Mouse (Mus musculus) activated CD4-positive, CD25-positive, alpha-beta regulatory T cell, adult 4 months (primary cell): Measurements from ENCODE around the gene Gadd45gip1. TPM values are rescaled to one million over a fixed set of nuclear protein-coding genes. Genes with fewer than 3 reads are reported as not detected.
A peak's percentile ranks its signal among the peaks of the same experiment; 100 is the strongest.

Experiments used
- ATAC-seq: one replicate; pipeline ENCODE4 v1.8.0; 2017
- polyA plus RNA-seq, 2 experiments: library from polyadenylated mRNA; unstranded; fragments of 100-300 nt; shearing (Covaris generic); gene quantifications; one replicate each; pipeline ENCODE4 v1.2.1; 2017

Gadd45gip1 gene
- polyA plus RNA-seq, 2 experiments from 2014 or later = 18.5 to 21.5 TPM

DNA sequence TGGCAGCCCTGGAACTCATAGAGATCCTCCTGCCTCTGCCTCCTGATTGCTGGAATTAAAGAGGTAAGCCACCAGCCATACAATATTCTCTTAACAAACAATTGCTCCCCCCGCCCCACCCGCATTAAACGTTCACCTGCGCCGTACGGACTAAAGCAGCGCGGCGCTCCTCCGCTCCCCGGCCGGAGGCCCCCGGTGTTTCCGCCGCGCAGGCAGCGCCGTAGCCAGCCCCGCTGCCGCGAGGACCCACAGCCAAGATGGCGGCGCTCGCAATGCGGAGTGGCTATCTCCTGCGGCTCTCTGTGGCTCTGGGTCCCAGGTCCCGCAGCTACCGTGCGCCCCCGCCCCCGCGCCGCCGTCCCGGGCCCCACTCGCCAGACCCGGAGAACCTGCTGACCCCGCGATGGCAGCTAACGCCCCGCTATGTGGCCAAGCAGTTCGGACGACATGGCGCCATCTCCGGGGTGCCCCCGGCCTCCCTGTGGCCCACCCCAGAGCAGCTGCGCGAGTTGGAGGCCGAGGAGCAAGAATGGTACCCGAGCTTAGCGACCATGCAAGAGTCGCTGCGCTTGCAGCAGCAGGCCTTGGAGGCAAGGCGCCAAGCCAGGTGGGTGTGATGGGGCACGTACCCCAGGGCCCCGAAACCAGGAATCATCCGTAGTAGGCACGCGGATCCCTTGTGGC, 854 bp downstream of the Gadd45gip1 start:
- peak; percentile 59 for ATAC-seq

DNA sequence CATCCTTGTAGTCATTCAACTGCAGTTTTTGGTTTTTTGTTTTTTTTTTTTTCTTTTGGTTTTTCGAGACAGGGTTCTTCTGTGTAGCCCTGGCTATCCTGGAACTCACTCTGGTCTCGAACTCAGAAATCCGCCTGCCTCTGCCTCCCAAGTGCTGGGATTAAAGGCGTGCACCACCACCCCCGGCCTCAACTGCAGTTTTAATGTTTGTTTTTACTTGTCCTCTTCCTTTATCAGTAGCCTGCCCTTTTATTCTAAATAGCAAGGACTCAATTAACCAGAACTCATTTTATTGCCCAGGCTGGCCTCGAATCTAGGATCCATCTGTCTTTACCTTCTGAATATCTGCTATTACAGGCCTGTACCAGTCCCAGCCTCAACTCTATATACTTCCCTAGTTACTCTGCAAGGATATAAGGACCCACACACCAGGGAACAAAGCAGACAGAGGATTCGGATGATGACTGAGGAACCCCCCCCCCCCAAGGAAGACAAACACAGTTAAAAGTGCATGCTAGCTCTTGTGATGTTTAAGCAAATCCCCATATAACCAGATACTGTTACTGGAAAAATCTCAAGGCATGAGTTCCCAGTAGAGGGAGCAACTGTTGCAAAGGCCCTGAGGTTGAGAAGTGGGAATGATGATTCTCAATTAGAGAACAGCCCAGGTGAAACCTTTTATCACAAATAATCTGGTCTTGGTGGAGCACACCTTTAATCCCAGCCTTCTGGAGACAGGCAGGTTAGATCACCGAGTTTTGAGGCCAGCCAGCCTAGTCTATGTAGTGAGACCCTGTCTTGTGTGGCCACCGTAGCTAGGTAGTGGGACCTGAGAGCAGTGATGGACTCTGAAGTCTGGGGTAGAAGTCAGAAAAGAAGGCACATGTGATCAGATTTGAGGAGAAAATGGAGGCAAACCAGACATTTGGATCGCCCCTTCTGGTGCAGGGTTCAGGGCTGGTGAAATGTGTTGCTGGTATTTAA, 1.7 kb downstream of the Gadd45gip1 start:
- no peak for ATAC-seq

DNA sequence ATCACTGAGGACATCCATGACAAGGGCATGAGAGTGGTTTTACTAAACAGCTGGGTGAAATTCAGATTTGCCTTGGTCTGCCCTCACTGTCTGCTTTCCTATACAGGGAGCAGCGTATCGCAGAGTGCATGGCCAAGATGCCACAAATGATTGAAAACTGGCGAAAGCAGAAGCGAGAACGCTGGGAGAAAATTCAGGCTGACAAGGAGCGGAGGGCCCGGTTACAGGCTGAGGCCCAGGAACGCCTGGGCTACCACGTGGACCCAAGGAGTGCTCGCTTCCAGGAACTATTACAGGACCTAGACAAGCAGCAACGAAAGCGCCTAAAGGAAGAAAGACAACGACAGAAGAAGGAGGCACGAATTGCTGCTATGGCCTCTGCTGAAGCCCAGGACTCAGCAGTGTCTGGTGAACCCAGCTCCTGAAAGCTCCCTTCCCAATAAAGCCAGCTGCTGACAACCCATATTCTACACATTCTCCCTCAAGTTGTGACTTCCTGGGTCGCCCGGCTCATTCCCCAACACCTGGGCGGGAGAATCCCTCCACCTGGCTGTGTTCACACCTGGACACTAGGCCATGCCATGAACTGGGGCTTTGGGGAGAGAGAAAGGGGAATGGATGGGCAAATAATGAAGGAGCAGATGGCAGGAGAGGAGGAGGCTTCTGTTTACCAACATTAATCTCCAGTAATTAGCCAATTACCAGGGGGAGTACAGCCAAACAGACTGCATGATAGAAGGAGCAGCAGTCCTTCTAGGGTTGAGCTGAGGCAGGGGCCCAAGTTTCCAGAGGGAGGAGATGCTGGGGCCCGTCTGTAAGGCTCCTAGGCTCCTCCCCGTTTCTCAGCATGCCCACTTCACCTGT, 2.9 kb downstream of the Gadd45gip1 start:
- ATAC-seq = no peak

DNA sequence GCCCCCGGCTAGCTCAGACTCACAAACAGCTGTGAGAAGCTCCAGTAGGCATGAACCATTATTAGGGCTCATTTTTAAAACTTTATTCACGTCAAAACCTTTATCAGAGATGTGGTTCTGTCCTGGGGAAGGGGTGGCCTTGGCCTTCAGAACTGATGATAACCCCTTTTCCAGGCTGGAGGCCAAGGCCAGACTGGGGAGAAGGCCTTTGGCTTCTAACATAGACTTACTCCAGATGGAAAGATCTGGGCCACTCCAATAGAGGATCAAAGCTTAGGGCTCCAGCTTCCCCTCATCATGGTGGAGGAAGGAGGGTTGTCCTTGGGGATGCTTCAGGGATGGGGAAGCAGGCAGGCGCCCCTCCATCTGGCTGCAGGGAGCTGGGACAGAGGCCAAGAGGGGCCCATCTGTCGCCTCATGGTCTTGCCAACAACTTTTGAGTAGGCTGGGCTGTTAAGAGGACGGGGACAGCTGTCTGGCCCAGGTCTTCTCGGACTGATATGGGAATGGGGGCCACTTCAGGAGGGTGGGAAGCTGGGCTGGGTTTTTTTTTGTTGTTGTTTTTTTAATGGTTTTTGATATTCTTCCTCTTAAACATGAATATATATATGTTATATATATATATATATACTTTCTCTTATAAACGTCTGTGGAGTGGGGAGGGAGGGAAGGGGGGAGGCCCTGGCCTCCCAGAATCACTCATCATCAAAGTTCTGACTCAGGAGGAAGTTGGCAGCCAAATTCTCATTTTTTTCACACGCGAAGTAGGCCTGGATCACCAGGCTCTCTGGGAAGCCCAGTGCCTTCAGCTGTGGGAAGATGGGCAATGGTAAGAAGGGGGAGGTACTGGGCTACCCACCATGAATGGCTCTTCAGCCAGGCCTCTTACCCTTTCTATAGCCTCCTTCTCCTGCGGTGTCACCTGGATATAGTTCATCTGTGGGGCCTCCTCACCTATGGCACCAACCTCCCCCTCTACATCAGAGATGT, 3.8 kb downstream of the Gadd45gip1 start:
- no peak for ATAC-seq

DNA sequence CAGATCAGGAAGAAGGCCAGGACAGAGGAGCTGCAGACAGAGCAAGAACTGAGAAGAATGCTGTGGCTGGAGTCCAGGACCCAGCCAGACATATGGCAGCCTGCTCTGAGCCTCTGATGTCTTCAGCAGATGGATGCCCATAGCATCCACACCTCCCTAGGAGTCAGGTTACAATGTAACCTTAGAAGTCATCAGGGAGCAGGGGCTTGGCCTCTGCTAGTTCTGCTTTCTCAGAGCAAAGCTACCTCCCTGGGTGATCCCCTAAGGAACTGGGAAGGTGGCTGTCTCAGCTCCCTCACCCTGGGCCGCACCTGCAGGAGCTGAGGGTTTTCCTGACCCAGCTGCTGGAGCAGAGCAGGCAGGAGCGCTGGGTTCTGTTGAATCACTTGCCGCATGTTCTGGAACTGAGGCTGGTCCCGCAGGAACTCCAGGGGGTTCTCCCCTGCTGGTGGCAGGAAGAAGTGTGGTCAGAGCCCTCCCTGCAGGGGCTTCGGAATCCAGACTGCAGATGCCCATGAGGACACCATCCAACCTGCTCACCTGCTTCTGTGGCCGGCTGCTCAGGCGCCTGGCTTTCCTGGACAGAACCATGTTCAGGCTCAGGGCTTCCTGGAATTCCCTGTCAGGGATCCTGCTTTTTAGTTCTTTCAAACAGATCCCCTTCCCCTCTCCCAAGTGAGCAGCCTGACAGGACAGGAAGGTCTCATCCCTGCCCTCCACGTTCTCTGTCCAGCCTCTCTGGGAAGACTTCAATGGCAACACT, 6.0 kb downstream of the Gadd45gip1 start:
- no peak for ATAC-seq

DNA sequence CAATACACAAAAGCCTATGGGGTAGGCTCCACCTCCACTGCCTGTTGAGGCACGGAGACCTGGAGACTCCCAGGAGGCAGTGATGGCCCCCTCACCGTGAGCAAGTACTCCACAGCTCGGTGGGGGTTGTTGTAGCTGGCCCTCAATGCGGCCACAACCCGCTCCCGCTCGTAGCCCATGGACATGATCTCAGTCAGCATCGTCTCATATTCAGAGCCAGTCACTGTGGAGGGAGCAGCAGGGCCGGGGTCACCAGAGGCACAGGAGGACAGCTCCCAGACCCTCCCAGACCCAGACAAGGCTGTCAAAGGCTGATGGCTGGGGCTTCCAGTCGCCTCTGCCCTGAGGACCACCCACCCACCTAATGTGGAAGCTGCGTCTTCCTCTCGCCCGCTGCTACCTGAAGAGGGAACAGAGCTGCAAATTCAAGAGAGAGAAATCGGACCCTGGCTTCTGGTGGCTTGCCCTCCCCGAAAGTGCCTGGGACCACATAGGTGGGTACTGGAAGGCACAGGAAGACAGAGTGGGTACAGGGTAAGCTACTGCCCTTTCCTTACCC, 6.7 kb downstream of the Gadd45gip1 start:
- ATAC-seq = no peak

DNA sequence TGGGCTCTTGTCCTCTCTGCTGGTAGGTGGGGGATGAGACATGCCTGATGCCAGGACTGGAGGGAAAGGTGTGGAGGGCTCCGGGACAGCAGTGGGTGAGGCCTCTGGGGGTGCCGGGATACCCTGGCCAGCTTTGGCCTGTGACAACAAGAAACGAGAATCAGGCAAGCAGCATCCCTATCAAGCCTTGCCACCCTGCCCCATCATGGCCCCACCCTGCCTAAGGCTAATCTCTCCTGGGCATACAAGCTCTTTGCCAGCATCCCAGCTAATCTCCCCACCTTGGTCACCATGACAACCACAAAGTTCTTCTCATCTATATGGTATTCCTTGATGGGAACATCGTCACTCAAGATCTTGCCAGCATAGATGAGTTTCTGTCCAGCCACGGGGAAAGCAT, 7.2 kb downstream of the Gadd45gip1 start:
- no peak for ATAC-seq

DNA sequence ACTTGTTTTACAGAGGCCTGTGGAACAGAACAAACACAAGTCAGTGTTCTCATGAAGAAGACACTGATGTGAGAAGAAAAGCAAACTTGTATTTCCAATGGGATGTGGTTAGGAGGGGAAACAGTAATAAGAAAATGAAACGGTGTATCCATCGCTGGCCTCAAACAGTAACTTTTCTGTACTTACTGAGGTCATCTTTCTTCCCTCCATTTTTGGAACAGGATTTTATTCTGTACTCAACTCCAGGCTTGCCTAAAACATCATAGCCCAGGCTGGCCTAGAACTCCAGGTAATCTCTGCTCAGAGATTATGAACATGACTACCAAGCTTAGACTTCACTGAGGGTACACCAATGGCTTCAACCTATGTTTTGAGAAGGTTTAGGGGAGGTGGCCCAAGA, 8.1 kb downstream of the Gadd45gip1 start:
- no peak for ATAC-seq

DNA sequence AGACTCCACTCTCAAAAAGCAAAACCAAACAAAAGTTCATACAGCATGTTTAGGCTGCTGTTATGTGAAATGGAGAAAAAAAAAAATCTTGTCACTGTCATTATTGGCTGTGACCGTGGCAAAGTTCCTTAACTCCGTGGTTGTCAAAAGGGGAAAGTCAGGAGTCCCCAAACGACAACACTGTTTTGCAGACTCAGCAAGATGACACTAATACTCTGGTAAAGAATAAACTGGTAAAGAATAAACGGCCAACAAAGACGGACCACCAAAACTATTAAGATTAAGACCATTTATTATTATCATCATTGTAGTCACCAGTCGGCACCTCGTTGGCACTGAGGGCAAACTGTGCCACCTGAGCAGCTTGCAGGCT, 8.5 kb downstream of the Gadd45gip1 start:
- ATAC-seq = no peak

DNA sequence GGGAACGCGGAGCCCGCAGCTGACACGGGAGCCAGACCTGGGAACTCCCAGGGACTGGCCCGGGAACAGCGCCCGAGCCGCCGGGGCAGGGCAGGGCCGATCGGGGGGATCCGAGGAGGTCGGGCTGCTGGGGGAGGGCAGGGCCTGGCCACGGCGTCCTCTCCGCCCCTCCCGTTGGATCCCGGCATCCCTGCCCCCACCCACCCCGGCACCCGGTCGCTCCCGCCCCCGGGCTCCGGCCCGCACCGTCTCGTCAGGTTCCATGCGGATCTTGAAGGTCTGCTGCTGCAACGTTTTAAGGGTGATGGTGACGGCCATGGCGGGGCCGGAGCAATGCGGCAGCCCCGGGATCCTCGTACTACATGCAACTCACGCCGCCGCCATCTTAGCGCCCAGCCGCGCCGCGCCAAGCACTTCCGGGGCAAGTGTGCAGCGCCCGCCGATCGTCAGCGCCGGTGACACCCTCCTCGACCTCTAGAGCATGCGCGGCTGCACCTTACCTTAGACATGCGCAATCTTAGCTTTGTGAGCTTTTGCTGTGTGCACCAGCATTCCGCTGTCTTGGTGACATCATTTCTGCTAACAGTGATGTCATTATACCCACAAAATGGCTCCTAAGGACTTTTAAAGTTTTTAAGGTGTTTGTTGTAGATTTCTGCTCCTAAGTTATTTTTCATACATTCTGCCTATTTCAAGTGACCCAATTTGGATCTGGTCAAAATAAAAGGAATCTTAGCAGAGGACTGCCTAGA, 9.1 kb downstream of the Gadd45gip1 start, which contains the start of gene Rad23a:
Gene Rad23a, minus strand, starts transcription at position 418 of the 752 bp plus-strand sequence.
- ATAC-seq = peak; percentile 97

DNA sequence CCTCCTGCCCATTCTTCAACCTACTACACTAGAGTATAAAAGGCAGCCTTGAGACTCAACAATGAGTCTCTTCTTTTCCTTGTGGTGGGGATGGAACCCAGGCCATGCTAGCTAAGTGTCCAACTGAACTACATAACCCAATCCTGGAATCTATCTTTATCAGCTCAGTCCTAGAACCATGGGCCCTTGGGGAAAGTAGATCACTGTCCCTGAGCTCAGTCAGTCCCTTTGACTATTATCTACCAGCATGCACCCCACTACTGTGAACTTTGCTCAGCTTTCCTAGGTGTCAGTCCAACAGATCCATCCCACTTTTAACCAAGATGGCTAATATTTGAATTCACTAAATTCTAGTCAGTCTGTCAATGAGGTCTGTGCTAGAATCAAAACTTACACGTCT, 10.2 kb downstream of the Gadd45gip1 start:
- ATAC-seq = no peak

DNA sequence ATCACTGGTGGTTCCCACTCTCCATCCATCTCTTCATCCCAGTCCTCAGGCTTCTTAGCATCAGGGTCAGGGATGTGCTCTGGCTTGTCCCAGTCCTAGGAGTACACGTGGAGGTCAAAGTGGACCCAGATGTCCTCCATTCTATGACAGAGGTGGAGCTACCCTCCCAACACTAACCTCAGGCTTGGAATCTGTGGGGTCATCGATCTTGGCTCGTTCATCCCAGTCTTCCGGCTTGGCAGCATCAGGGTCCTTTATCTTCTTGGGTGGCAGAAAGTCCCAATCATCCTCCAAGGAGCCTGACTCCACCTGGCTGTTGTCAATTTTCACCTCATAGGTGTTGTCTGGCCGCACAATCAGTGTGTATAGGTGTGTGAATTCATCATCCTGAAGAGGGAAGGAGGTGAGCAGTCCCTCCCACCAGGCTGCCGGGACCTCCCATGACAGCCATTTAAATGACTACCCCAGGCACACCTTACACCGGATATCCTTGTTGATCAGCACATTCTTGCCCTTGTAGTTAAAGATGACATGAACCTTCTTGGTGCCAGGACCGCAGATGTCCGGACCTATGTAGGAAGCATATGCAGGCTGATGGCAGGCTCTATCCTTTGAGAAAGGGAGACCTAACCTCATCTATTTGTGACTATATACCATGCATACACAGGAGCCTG, 13.2 kb downstream of the Gadd45gip1 start:
- no peak for ATAC-seq

DNA sequence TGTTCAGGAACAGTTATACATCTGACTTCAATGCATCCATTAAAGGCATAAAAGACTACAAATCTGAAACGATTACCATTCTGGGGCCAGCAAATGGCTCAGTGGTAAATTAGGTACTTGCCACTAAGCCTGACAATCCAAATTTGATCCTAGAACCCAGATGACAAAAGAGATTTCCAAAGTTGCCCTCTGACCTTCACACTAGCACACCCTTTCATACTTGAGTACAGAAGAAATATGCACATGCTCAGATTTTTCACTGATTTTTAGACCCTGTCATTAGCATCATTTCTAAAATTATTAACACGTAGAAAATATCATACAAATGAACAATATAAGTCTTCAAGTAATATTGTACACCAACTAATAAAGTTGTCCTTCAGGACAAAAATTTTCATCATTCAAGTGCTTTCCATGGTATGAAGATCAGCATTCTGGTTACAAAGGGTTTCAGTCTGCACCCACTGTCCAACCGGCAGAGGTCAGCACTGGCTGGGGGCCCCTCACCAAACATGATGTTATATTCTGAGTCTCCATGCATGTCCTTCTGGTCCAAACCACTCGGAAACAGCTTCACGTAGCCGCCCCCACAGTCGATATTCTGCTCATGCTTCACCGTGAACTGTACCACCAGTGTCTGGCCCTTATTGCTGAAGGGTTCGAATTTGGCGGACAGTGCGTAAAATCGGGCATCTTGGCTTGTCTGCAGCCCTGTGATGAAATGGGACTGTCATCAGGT, 14.2 kb downstream of the Gadd45gip1 start:
- no peak for ATAC-seq

DNA sequence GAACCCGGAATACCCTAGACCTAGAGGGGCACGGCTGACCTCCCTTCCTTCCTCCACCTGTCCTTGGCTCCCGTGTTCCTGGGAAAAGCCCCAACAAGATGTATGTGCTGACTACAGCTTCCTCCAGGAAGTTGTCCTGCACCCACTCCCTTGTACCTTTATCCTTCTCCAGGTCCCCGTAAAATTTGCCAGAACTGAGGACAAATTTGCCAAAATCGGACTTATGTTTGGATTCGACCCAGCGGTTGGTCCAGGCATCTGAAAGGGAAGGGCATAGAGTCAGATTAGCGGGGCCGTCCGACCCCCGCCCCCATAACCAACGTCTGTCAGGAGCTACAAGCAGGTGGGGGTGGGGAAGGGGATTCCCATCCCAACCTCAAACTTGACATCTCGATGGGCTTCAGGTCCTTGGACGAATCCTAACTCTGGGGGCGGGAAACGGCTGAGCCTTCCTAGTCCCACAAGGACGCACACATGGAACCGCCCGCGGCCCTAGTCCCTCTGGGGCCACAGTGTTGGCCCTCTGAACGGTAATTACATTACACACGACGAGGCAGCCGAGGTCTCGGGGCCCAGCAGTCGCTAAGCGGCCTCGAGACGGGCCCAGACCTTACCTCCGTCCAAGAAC, 14.9 kb downstream of the Gadd45gip1 start:
- ATAC-seq = peak; percentile 6

DNA sequence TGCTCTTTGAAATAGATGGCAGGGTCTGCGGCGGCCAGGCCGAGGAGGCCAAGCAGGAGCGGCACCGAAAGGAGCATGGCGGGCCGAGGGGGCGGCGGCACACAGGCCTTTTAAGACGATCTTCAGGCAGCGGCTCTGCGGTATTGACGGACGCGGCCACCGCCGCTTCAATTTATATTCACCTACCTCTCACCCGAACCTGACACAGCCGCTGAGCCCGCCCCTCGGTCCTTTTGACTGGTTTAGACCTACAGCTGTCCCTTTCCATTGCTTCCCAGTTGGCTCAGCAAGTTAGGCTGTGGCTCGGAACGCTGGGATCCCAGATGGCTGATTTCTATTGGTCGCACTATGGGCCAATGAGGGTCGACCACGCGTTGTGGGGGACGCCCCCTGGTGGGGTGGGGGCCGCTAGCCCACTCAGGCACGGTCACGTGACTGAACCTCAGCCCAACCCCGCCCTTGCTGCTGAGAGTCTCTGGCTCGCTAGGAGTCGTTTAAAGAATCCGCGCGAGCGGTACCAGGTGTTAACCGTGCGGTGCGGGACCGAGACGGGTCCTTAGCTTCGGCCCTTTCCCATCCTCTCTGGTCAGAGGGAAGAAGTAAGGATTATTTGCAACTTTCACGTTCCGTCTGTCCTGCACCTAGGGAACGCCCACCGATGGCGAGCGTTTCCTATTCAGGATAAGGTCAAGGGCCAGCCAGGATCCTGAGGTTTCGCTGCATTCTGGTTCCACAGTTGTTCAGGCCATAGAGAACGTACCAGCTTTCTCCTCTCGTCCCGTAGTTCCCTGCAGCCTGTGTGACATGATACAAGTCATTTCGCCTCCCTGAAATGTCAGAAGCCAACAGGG, 15.6 kb downstream of the Gadd45gip1 start, which contains the start of gene Calr:
Gene Calr, minus strand, starts transcription at position 213 of the 851 bp plus-strand sequence.
- peak; percentile 96 for ATAC-seq

DNA sequence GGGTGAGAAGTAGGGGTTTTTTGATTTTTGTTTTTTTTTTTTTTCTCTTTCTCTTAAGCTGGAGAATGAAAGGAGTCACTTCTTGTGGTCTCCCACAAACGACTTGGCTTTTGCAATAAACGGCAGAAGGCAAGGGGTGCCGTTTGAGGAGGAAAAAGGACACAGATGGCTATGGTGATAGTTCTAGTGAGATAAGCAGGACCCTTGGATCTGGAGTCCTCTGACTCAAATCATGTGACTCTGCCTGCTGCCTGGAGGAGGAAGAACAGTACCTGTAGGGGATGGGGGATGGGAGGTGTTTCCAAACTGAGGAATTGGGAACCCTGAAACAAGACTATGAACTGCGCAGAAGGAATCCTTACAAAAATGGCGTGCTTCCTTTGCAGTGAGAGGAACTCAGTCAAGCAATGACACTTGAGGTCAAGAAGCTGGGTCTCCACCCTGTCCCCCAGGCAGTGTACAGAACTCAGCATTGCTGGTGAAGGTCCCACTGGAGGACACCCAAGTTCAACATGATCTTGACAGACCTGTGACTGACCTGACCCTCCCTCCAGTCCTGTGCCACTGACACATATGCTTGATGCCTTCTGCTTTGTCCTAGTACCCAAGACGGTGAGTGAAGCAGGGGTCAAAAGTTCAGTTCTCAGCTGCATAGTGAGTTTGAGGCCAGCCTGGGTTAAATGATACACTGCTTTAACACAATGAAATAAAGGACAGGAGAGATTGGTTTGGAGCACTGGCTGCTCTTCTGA, 16.5 kb downstream of the Gadd45gip1 start:
- ATAC-seq = no peak
